Mouse (Mus musculus) liver, embryonic 11.5 days (tissue): ENCODE data around the gene Snrnp48. TPM values are rescaled to one million over a fixed set of nuclear protein-coding genes. Genes with fewer than 3 reads are reported as not detected.

Experiments
- ATAC-seq: fragments of 200-750 bp; cut with Nextera tagmentation; replicated peaks from 2 replicates; pipeline ENCODE4 v1.8.0; 2017; ENCODE audit warnings: moderate number of reproducible peaks, mild to moderate bottlenecking, moderate TSS enrichment, moderate library complexity; ENCODE audit not compliant: low FRiP score
- DNase-seq: peaks from one replicate; pipeline ENCODE4 v3.0.0-alpha.2; 2017; ENCODE audit warnings: low spot score
- H3K27ac ChIP-seq: fragments of 300-500 bp; sonication (generic); 2 replicates; pipeline ENCODE4 v1.5.1; 2014; ENCODE audit warnings: mild to moderate bottlenecking, low read depth, low read length, control low read depth
- H3K27me3 ChIP-seq: fragments of 300-500 bp; sonication (generic); replicated peaks from 2 replicates; pipeline ENCODE4 v1.6.1; 2014; ENCODE audit warnings: low read length, mixed read lengths; ENCODE audit not compliant: control insufficient read depth, insufficient read depth
- H3K36me3 ChIP-seq: fragments of 300-500 bp; sonication (generic); 2 replicates; pipeline ENCODE4 v1.6.1; 2014; ENCODE audit warnings: mild to moderate bottlenecking, low read length, moderate library complexity, mixed read lengths; ENCODE audit not compliant: control insufficient read depth, insufficient read depth
- H3K4me1 ChIP-seq: fragments of 300-500 bp; sonication (generic); replicated peaks from 2 replicates; pipeline ENCODE4 v1.6.1; 2014; ENCODE audit warnings: low read length, mixed read lengths; ENCODE audit not compliant: control insufficient read depth, insufficient read depth
- H3K4me2 ChIP-seq: fragments of 300-500 bp; sonication (generic); 2 replicates; pipeline ENCODE4 v1.6.1; 2014; ENCODE audit warnings: mild to moderate bottlenecking, control low read depth, moderate library complexity
- H3K4me3 ChIP-seq: fragments of 300-500 bp; sonication (generic); 2 replicates; pipeline ENCODE4 v1.5.1; 2014; ENCODE audit warnings: low read depth, low read length, control low read depth
- H3K9ac ChIP-seq: fragments of 300-500 bp; sonication (generic); 2 replicates; pipeline ENCODE4 v1.6.1; 2014; ENCODE audit warnings: low read depth, low read length, control low read depth
- H3K9me3 ChIP-seq: fragments of 300-500 bp; sonication (generic); 2 replicates; pipeline ENCODE4 v1.6.1; 2016; ENCODE audit warnings: low read length, inconsistent platforms, mixed read lengths; ENCODE audit not compliant: control insufficient read depth
- WGBS: fragments of 180-500 bp; shearing (Covaris S2); extraction: QIAGEN DNeasy Blood & Tissue Kit; methylation state at CpG from one replicate; pipeline ENCODE4 v1.1.7; 2014; 5-methylcytosine and 5-hydroxymethylcytosine counted together
- polyA plus RNA-seq: library from polyadenylated mRNA; unstranded; fragments of >200 nt; fragmentation: Nextera tagmentation; extraction: Ambion mirVana; gene quantifications from 2 replicates; pipeline ENCODE4 v1.2.1, GENCODE M21; 2014

Snrnp48 gene
- polyA plus RNA-seq, 1 experiment from 2014 or later, result 40.1 TPM

DNA sequence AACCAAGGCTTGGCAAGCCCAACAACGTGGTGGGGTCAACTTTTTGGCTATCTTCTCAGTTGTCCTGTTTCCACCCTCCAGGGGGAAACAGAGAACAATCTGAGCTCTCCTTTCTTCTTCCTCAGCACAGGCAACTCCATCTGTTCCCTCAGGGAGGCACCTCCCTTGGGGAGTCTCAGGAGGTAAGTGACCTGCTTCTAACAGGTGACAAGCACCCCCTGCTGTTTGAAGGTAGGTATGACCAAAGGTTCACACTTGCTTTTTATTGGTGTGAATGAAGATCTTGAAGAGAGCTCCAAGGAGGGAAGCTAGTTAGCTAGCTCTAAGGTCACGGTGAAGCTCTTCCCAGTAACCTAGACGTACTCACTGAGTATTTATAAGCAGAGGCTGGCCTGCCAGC, 30.6 kb downstream of the Snrnp48 start:
- Histone ChIP-seq H3K27ac (no peak overlapping the region), H3K36me3 (no peaks in the 10 kb centered on the region), H3K27me3 (no peaks in the 10 kb centered on the region), H3K9me3 (no peaks in the 10 kb centered on the region), H3K4me2 (no peak overlapping the region), H3K9ac (no peak overlapping the region), H3K4me3 (no peak overlapping the region), H3K4me1 (no peaks in the 10 kb centered on the region)
- 64% methylated on average over 3 of the region's 3 CpGs for WGBS
- no peak for ATAC-seq
- DNase-seq, result no peak

DNA sequence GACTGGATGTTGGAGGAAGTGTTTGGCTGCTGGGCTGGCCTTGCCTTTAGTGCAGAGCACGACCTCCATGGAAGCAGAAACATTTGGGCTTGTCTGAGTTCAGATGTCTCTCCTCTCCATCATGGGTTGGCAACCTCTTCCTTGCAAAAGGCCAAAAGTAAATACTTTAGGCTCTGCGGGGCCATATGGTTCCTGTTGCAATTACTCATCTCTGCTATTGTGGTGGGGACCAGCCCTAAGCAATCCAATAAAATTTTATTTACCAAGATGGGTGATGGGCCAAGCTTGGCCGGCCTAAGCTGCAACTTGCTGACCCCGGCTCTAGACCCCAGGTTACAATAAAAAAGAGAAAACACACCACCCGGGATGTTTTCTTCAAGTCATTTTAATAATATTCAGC, 43.4 kb downstream of the Snrnp48 start:
- 77% methylated on average over 5 of the region's 5 CpGs for WGBS

DNA sequence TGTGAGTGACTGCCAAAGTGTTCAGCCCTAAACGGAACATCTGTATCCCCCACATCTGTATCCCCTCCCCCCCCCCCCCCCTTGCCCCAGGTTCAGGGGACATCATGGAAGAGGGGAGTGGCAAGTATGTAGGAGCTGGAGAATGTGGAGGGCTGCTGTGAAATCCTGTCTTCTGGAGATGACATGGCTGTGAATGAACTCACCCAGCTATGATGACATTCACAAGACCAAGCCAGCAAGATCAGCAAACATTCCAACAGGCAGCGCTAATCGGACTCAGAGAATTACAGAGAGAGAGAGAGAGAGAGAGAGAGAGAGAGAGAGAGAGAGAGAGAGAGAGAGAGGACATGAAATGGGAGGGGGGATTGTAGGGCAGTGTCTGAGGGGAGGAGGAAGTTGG, 46.5 kb downstream of the Snrnp48 start:
- H3K9ac ChIP-seq, result no peak overlapping the region
- H3K9me3 ChIP-seq, result no peaks in the 10 kb centered on the region
- DNase-seq (no peak), ATAC-seq (no peak)
- no peak overlapping the region for H3K27ac ChIP-seq
- H3K36me3 ChIP-seq, result no peaks in the 10 kb centered on the region
- 68% methylated on average over 3 of the region's 3 CpGs for WGBS
- no peaks in the 10 kb centered on the region for H3K27me3 ChIP-seq
- no peak overlapping the region for H3K4me3 ChIP-seq
- no peak overlapping the region for H3K4me2 ChIP-seq
- no peaks in the 10 kb centered on the region for H3K4me1 ChIP-seq

More for the DNA sequence above, 43.4 kb downstream of the Snrnp48 start:
- H3K27ac ChIP-seq, result no peak overlapping the region
- no peaks in the 10 kb centered on the region for H3K9me3 ChIP-seq
- DNase-seq (no peak), ATAC-seq (no peak)
- H3K4me1 ChIP-seq, result no peaks in the 10 kb centered on the region
- H3K4me2 ChIP-seq, result no peak overlapping the region
- no peak overlapping the region for H3K9ac ChIP-seq
- no peaks in the 10 kb centered on the region for H3K27me3 ChIP-seq
- H3K4me3 ChIP-seq, result no peak overlapping the region
- H3K36me3 ChIP-seq, result no peaks in the 10 kb centered on the region

DNA sequence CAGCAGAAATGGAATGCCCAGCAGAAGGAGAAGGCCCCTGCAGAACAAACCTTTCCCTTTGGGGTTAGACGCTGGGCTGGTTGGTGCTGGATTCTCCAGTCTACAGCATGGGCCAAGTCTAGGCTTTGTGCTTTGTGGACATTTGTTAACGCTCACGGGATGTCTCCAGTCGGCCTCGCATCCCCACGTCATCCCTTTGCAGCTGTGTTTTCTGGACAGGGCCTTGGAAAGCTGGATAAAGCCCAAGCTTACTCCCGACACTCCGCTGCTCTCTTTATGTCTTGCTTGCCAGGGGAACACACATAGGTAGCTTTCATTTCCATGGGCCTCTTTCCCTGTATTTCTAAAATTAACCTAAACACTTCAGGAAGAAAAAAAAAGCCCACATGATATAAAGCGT, 49.0 kb downstream of the Snrnp48 start:
- ATAC-seq, result no peak
- no peak overlapping the region for H3K27ac ChIP-seq

DNA sequence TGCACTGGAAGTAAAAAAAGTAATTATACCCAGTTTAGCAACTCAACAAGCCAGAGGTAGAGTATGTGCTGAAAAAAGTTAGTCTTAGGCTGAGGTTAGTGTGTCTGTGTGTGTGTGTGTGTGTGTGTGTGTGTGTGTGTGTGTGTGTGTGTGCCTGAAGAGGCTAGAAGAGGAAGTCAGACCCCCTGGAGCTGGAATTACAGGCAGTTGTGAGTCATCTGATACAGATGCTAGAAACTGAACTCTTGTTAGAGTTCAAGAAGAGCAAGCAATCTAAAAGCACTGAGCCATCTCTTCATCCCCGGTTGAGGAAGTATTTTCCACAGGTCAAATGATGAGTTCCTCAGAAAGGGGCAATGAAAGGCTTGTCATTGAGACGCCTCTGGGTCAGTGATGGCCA, 54.2 kb downstream of the Snrnp48 start:
- no peak overlapping the region for H3K27ac ChIP-seq
- no peak overlapping the region for H3K9ac ChIP-seq
- no peak overlapping the region for H3K4me2 ChIP-seq
- DNase-seq (no peak), ATAC-seq (no peak)
- no peaks in the 10 kb centered on the region for H3K36me3 ChIP-seq
- 69% methylated on average over 2 of the region's 2 CpGs for WGBS
- no peaks in the 10 kb centered on the region for H3K9me3 ChIP-seq
- H3K4me3 ChIP-seq, result no peak overlapping the region
- no peaks in the 10 kb centered on the region for H3K4me1 ChIP-seq
- no peaks in the 10 kb centered on the region for H3K27me3 ChIP-seq

More for the DNA sequence above, 49.0 kb downstream of the Snrnp48 start:
- no peak overlapping the region for H3K4me3 ChIP-seq
- H3K4me2 ChIP-seq, result no peak overlapping the region
- H3K4me1 ChIP-seq, result no peaks in the 10 kb centered on the region
- H3K27me3 ChIP-seq, result no peaks in the 10 kb centered on the region
- WGBS, result 89% methylated on average over 9 of the region's 9 CpGs
- H3K36me3 ChIP-seq, result no peaks in the 10 kb centered on the region
- DNase-seq, result no peak
- H3K9ac ChIP-seq, result no peak overlapping the region
- H3K9me3 ChIP-seq, result no peaks in the 10 kb centered on the region

DNA sequence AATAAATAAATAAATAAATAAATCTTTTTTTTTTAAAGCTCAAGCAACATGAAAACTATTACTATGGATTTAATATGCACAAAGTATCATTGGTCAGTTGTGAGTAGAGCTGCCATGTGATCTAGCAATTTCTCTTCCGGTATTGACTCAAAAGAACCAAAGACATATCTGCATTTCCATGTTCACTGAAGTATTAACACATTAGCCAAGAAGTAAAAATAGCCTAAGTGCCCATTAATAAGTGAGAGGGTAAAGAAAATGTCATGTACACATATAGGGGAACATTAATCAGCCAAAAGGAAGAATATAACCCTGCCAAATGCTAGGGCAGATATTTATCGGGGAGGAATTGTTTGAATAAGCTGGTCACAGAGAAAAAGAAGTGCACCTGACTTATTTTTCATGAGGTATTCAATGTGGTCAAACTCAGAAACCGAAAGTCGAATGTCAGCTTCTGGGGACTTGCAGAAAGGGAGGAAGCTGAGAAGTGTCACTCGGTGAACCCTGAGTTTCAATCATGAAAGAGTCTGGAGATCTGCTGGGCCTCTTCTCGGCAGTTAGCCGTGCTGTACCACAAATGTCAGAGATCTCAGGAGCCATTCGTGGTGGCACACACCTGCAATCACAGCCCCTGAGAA, 64.4 kb downstream of the Snrnp48 start:
- no peaks in the 10 kb centered on the region for H3K36me3 ChIP-seq
- H3K9me3 ChIP-seq, result no peaks in the 10 kb centered on the region
- no peak overlapping the region for H3K4me2 ChIP-seq
- DNase-seq (no peak), ATAC-seq (no peak)
- H3K4me3 ChIP-seq, result no peak overlapping the region
- H3K27me3 ChIP-seq, result no peaks in the 10 kb centered on the region
- no peak overlapping the region for H3K27ac ChIP-seq
- H3K4me1 ChIP-seq, result no peaks in the 10 kb centered on the region
- WGBS, result 87% methylated on average over 8 of the region's 8 CpGs
- no peak overlapping the region for H3K9ac ChIP-seq

DNA sequence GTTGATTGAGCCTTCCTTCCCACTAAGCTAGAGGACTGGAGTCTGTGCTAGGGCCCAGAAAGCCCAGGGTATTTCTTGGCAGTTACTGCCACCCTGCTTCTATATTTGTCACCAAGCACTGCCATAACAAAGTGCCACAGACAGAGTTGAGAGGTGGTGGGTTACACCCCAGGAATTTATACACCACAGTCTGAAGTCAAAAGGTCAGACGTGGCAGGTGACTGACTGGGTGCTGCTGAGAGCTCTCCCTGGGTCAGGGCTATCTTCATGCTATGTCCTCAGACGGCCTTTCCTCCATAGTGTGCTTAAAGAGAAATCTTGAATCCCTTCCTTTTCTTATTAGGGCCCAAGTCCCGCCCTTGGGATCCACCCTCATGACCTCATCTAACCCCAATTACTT, 67.9 kb downstream of the Snrnp48 start:
- no peak overlapping the region for H3K4me2 ChIP-seq
- ATAC-seq, result no peak
- H3K27ac ChIP-seq, result no peak overlapping the region
- no peaks in the 10 kb centered on the region for H3K4me1 ChIP-seq
- no peaks in the 10 kb centered on the region for H3K27me3 ChIP-seq
- no peak overlapping the region for H3K4me3 ChIP-seq
- no peaks in the 10 kb centered on the region for H3K36me3 ChIP-seq
- WGBS, result 77% methylated on average over 3 of the region's 3 CpGs
- no peak overlapping the region for H3K9ac ChIP-seq
- DNase-seq, result no peak
- no peaks in the 10 kb centered on the region for H3K9me3 ChIP-seq

Other genes with a start within 250 kb of the Snrnp48 start
- 143 and 166 TPM in 2 replicates for gene Ssr1, start 210.7 kb upstream of the Snrnp48 start, polyA plus RNA-seq
- gene Riok1, start 167.9 kb upstream of the Snrnp48 start, polyA plus RNA-seq, result 48.2 and 48.7 TPM in 2 replicates
- gene Cage1, start 167.9 kb upstream of the Snrnp48 start, polyA plus RNA-seq, result 0.96 and 0.97 TPM in 2 replicates
- 5.4 and 5.5 TPM in 2 replicates for gene Dsp, start 53.6 kb upstream of the Snrnp48 start, polyA plus RNA-seq
- gene Bmp6, start 140.2 kb downstream of the Snrnp48 start, polyA plus RNA-seq, result 0.27 and 0.57 TPM in 2 replicates